7 mouse cellular contexts compared by ENCODE assay signal in the genomic region with DNA sequence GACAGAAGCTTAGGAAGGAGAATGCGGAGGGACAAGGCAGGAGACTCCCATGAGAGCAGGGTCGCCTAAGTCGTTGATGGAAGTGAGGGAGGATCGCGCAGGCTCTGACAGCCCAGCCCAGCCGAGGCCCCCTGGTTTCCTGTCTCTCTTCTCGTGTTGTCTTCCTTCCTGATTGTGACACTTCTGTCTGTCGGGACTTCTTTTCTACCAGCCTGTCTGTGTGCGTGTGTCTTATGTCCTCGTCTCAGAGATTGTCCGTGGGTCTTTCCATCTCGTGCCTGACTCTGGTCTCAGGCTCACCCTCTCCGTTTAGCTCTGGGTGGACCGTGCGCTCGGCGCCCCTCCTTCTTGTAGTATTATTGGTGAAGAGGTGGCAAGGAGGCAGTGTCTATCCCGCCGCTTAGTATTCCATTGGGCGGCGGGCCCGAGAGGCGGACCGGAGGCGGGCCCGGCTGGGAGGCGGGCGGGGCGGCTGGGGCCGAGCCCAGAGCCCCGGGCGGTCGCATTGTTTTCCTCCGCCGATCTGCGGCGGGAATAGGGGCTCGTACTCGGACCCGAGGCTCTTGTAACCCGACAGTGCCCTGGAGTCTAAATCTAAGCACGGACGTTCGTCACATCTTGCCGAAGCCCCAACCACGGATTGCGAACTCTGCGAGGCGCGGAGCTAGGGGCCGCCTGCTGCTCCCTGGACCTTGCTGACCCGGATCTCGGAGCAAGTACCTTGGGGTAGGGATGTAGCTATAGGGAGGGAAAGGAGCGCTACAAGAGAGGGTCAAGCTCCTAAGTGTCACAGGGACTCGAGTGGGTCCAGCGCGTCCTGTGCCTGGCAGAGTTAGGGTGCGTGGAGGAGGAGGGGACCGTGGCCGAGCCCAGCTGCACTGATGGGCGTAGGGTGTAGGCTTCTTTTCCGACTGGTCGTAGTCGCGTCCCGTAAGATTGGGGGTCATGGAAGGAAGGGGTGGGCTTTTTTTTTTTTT. TPM values are rescaled to one million over a fixed set of nuclear protein-coding genes. Genes with fewer than 3 reads are reported as not detected.
A peak's percentile ranks its signal among the peaks of the same experiment; 100 is the strongest.
DNase-seq lines count a peak whose midpoint lies in the region; ATAC-seq and TF ChIP-seq lines count a peak whose summit lies in the region.

Gene Sema6c, plus strand, starts transcription at position 471 of the 977 bp plus-strand sequence.

- peak; percentile 93 for ATAC-seq in intestine, postnatal 0 days
- ATAC-seq in midbrain, embryonic 12.5 days (ENCODE audit: low FRiP score, low read depth): peak; percentile 97

- under 1% methylated on average over 66 of the region's 66 CpGs for WGBS in intestine, postnatal 0 days
- under 1% methylated on average over 66 of the region's 66 CpGs for WGBS in midbrain, embryonic 12.5 days
- WGBS in small intestine, adult 2 months: under 1% methylated on average over 62 of the region's 66 CpGs

- H3K4me1 ChIP-seq in intestine, postnatal 0 days (replicated peaks; ENCODE audit: control insufficient read depth, insufficient read depth, low read length): peaks cover 5% of the 10 kb centered on the region; the same call in 1 of the 2 replicates
- H3K4me1 ChIP-seq in midbrain, embryonic 12.5 days: peaks cover 40% of the 10 kb centered on the region
- peaks cover 13% of the 10 kb centered on the region for H3K4me1 ChIP-seq in small intestine, adult 2 months (ENCODE audit: control insufficient read depth, insufficient read depth, insufficient read length, low read length)

- H3K4me2 ChIP-seq in intestine, postnatal 0 days (replicated peaks; ENCODE audit: low read depth): peak within 1 kb of the TSS; percentile 97
- peak within 1 kb of the TSS; percentile 77 for H3K4me2 ChIP-seq in midbrain, embryonic 12.5 days (replicated peaks)

- peak within 1 kb of the TSS; percentile 69 for H3K4me3 ChIP-seq in intestine, postnatal 0 days (ENCODE audit: low read depth, low read length)
- peak within 1 kb of the TSS; percentile 82 for H3K4me3 ChIP-seq in midbrain, embryonic 12.5 days
- peak within 1 kb of the TSS; percentile 80 for H3K4me3 ChIP-seq in small intestine, adult 2 months (ENCODE audit: low read depth, low read length)

- intact Hi-C loops in left cerebral cortex, postnatal 4 days (cut with DNase I): no loop called here

- no peaks in the 10 kb centered on the region for H3K9me3 ChIP-seq in intestine, postnatal 0 days (ENCODE audit: control insufficient read depth)
- H3K9me3 ChIP-seq in midbrain, embryonic 12.5 days: no peaks in the 10 kb centered on the region

- H3K9ac ChIP-seq in intestine, postnatal 0 days (ENCODE audit: low read depth, low read length): peak within 1 kb of the TSS; percentile 40; the same call in 1 of the 2 replicates
- peak within 1 kb of the TSS; percentile 89 for H3K9ac ChIP-seq in midbrain, embryonic 12.5 days (replicated peaks)

- no peak for TF ChIP-seq CTCF in intestine, postnatal 0 days (IDR thresholded peaks at IDR 0.05; ENCODE audit: low read depth)
- TF ChIP-seq CTCF in small intestine, adult 2 months (IDR thresholded peaks at IDR 0.05; ENCODE audit: extremely low read depth, insufficient read length, insufficient replicate concordance, low read depth, low read length): no peak

- peaks cover 8% of the 10 kb centered on the region; the same call in 1 of the 2 replicates for H3K27me3 ChIP-seq in intestine, postnatal 0 days (replicated peaks; ENCODE audit: control insufficient read depth, insufficient read depth, low read length)
- H3K27me3 ChIP-seq in midbrain, embryonic 12.5 days: peaks cover 11% of the 10 kb centered on the region
- H3K27me3 ChIP-seq in small intestine, adult 2 months (ENCODE audit: control insufficient read depth, insufficient read depth, low read length): peaks cover 10% of the 10 kb centered on the region

- peak; percentile 94 for DNase-seq in adrenal gland, adult 2 months
- peak; percentile 80 for DNase-seq in embryo, embryonic 11.5 days (ENCODE audit: low read depth, low spot score)
- DNase-seq in gastrocnemius, postnatal 4 days (ENCODE audit: low spot score in 2 of 2): peak; percentile 88 to 90
- peak; percentile 92 for DNase-seq in left cerebral cortex, postnatal 4 days

- no peak within 1 kb of the TSS for H3K27ac ChIP-seq in intestine, postnatal 0 days (ENCODE audit: low read depth, low read length)
- peak within 1 kb of the TSS; percentile 86 for H3K27ac ChIP-seq in midbrain, embryonic 12.5 days (replicated peaks)
- no peak within 1 kb of the TSS for H3K27ac ChIP-seq in small intestine, adult 2 months (ENCODE audit: insufficient read depth, low read depth, low read length)

- peak; percentile 52; the same call in 1 of the 2 replicates for TF ChIP-seq POLR2A in small intestine, adult 2 months (IDR thresholded peaks at IDR 0.05; ENCODE audit: low read depth, low read length)

- no peaks in the 10 kb centered on the region for H3K36me3 ChIP-seq in intestine, postnatal 0 days (ENCODE audit: control insufficient read depth, insufficient read depth)
- H3K36me3 ChIP-seq in midbrain, embryonic 12.5 days: peaks cover 12% of the 10 kb centered on the region
- no peaks in the 10 kb centered on the region for H3K36me3 ChIP-seq in small intestine, adult 2 months (ENCODE audit: control insufficient read depth, insufficient read depth, low read length)

RNA-seq across cellular contexts. Expression of gene Sema6c, which starts in this region (rescaled TPM):
- total RNA-seq in adrenal gland, adult 2 months (2021): 1 to 10 TPM; 2.6 to 3.8 TPM
- 8.6 and 12.4 TPM in 2 replicates for polyA plus RNA-seq in adrenal gland, adult 2 months (2012; rRNA removed)
- 100 to 1,000 TPM; 112 to 123 TPM for total RNA-seq in gastrocnemius, postnatal 4 days (2021)
- 1.0 and 1.3 TPM in 2 replicates for polyA plus RNA-seq in intestine, postnatal 0 days (2015; fragmentation: Nextera tagmentation; extraction: Ambion mirVana)
- total RNA-seq in left cerebral cortex, postnatal 4 days (2021): 100 to 1,000 TPM; 141 to 155 TPM
- polyA plus RNA-seq in midbrain, embryonic 12.5 days (2016; fragmentation: Nextera tagmentation; extraction: Ambion mirVana): 45.1 and 56.8 TPM in 2 replicates
- 2.1 and 4.6 TPM in 2 replicates for polyA plus RNA-seq in small intestine, adult 2 months (2012; rRNA removed)

Comparison
In these comparisons a context has a peak if more than half of its experiments do, and no peak if none do; other contexts are left out.
1. RNA of gene Sema6c (total RNA-seq): 141 to 155 TPM in left cerebral cortex, postnatal 4 days and 112 to 123 TPM in gastrocnemius, postnatal 4 days; 2.6 to 3.8 TPM in adrenal gland, adult 2 months; every median in the first group is over 10 times any median in the second.
2. Peak in every context shown above with its lines, with median percentiles within 50 percentile points of each other: DNase-seq and H3K4me3 ChIP-seq.